Comparison of ENCODE assay signal across 8 mouse cellular contexts in the genomic region with DNA sequence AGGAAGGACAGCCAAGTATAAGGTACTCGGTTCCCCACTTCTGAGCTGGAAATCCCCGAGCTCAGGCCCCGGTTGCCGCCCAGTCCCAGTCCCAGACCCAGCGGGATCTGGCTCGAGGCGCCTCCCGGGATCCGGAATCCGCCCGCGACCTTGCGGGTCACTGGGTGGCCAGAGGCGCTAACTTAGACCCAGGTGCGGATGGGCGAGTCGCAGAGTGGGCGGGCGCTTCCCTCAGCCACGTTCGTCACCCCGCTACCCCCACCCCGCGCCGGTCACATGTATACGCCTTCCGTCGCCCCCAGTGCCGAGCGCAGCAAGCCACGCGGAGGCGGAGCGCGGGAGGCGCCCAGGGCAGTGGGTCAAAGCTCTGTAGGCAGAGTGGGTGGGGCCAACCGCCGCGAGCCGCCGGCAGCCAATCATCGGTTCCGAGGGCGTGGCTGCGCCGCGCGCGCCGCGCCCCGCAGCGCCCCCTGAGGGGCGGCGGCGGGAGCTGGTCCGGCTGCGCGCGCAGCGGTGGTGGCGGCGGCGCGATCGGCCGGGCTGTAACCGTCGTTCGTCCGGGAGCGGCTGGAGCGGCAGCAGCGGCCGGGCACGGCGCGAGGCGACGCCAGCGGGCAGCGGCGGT. TPM values are rescaled to one million over a fixed set of nuclear protein-coding genes. Genes with fewer than 3 reads are reported as not detected.
A peak's percentile ranks its signal among the peaks of the same experiment; 100 is the strongest.
DNase-seq lines count a peak whose midpoint lies in the region; ATAC-seq and TF ChIP-seq lines count a peak whose summit lies in the region.

No protein-coding gene starts in this region.

- 1% methylated on average over 83 of the region's 83 CpGs for WGBS in cerebellum, adult 2 months
- WGBS in hindbrain, embryonic 10.5 days, result under 1% methylated on average over 83 of the region's 83 CpGs
- 0% methylated on average over 50 of the region's 83 CpGs for WGBS in lung, postnatal 0 days

- peak; percentile 98 for DNase-seq in MEL (ENCODE audit: low read depth, low spot score)
- DNase-seq in cerebellum, adult 2 months, result peak; percentile 95 to 96
- DNase-seq in forelimb bud, embryonic 11.5 days (ENCODE audit: low read depth, low spot score), result peak; percentile 96
- DNase-seq in hindbrain, embryonic 10.5 days (ENCODE audit: low spot score), result peak; percentile 96
- DNase-seq in layer of hippocampus, adult 9-11 months, result peak; percentile 97
- DNase-seq in lung, postnatal 0 days (ENCODE audit: low spot score), result peak; percentile 99
- DNase-seq in ovary, postnatal 14 days (ENCODE audit: low spot score), result peak; percentile 91
- DNase-seq in thymus, postnatal 14 days, result peak; percentile 99

- peaks cover 25 to 28% of the 10 kb centered on the region in 2 experiments for H3K4me1 ChIP-seq in MEL (ENCODE audit: control insufficient read depth in 1 of 2, insufficient read depth in 2 of 2, low read length in 2 of 2)
- peaks cover 2% of the 10 kb centered on the region for H3K4me1 ChIP-seq in cerebellum, adult 2 months (ENCODE audit: control insufficient read depth, insufficient read depth, low read length)
- peaks cover 44% of the 10 kb centered on the region for H3K4me1 ChIP-seq in hindbrain, embryonic 10.5 days (replicated peaks)
- H3K4me1 ChIP-seq in lung, postnatal 0 days (ENCODE audit: insufficient read depth, low read depth, low read length), result peaks cover 16% of the 10 kb centered on the region; the same call in 1 of the 2 replicates

- TF ChIP-seq POLR2A in MEL (IDR thresholded peaks at IDR 0.05; ENCODE audit: control insufficient read depth in 1 of 2, insufficient read depth in 1 of 2, low read depth in 1 of 2, low read length in 2 of 2, poor library complexity in 1 of 2), result peak; percentile 66 to 84
- 0 out of 2 replicates have a peak, but pooled peaks have one; percentile 39 for TF ChIP-seq POLR2A in cerebellum, adult 2 months (IDR thresholded peaks at IDR 0.05; ENCODE audit: borderline replicate concordance, insufficient read depth, low read length)

- peaks cover 48% of the 10 kb centered on the region for H3K79me2 ChIP-seq in MEL (ENCODE audit: control insufficient read depth, insufficient read depth, low read length, poor library complexity)

- H3K9ac ChIP-seq in MEL (ENCODE audit: control insufficient read depth, low read depth, low read length, poor library complexity, severe bottlenecking), result peak overlapping the region; percentile 99
- H3K9ac ChIP-seq in lung, postnatal 0 days (replicated peaks; ENCODE audit: low read depth), result peak overlapping the region; percentile 94

- no peak for TF ChIP-seq RAD21 in MEL (IDR thresholded peaks at IDR 0.05; ENCODE audit: low read depth, low read length)

- H3K4me3 ChIP-seq in MEL (ENCODE audit: control insufficient read depth in 1 of 2, insufficient read depth in 1 of 2, low read depth in 2 of 2, low read length in 2 of 2), result peak overlapping the region; percentile 83 to 96
- peak overlapping the region; percentile 73 for H3K4me3 ChIP-seq in cerebellum, adult 2 months (replicated peaks; ENCODE audit: insufficient read depth, low read depth, low read length)
- H3K4me3 ChIP-seq in hindbrain, embryonic 10.5 days, result peak overlapping the region; percentile 91
- H3K4me3 ChIP-seq in lung, postnatal 0 days (ENCODE audit: low read depth, low read length), result peak overlapping the region; percentile 89

- peak in 2 of 3 experiments; percentile 53 to 59; a peak in 5 of 6 replicates for TF ChIP-seq CTCF in MEL (IDR thresholded peaks at IDR 0.05 in 2 of 3, conservative IDR thresholded peaks at IDR 0.05 in 1 of 3; ENCODE audit: control insufficient read depth in 1 of 3, insufficient read depth in 1 of 3, low read depth in 2 of 3, low read length in 3 of 3, poor library complexity in 1 of 3, severe bottlenecking in 1 of 3)
- 0 out of 2 replicates have a peak, but pooled peaks have one; percentile 2 for TF ChIP-seq CTCF in cerebellum, adult 2 months (IDR thresholded peaks at IDR 0.05; ENCODE audit: borderline replicate concordance, insufficient read depth, low read depth, low read length)
- TF ChIP-seq CTCF in lung, postnatal 0 days (IDR thresholded peaks at IDR 0.05), result peak; percentile 27

- peak overlapping the region; percentile 65 for H3K4me2 ChIP-seq in lung, postnatal 0 days (replicated peaks; ENCODE audit: low read depth, low read length)

- ATAC-seq in lung, postnatal 0 days, result peak; percentile 97

- peak overlapping the region; percentile 90 for H3K27ac ChIP-seq in MEL (ENCODE audit: control insufficient read depth, low read depth, low read length)
- H3K27ac ChIP-seq in cerebellum, adult 2 months (ENCODE audit: insufficient read depth, low read length), result peak overlapping the region; percentile 73
- peak overlapping the region; percentile 99 for H3K27ac ChIP-seq in hindbrain, embryonic 10.5 days
- peak overlapping the region; percentile 99 for H3K27ac ChIP-seq in lung, postnatal 0 days (ENCODE audit: low read length)

- H3K27me3 ChIP-seq in MEL (ENCODE audit: control insufficient read depth in 1 of 2, insufficient read depth in 2 of 2, low read length in 2 of 2), result no peaks in the 10 kb centered on the region
- no peaks in the 10 kb centered on the region for H3K27me3 ChIP-seq in cerebellum, adult 2 months (ENCODE audit: control insufficient read depth, insufficient read depth, low read length)
- peaks cover 12% of the 10 kb centered on the region; the same call in 1 of the 2 replicates for H3K27me3 ChIP-seq in hindbrain, embryonic 10.5 days (ENCODE audit: insufficient read depth, poor library complexity, severe bottlenecking)
- H3K27me3 ChIP-seq in lung, postnatal 0 days (replicated peaks; ENCODE audit: insufficient read depth, low read length), result no peaks in the 10 kb centered on the region

- peak in 1 of 2 experiments; percentile 49; a peak in 1 of 4 replicates for TF ChIP-seq EP300 in MEL (IDR thresholded peaks at IDR 0.05; ENCODE audit: low read depth in 1 of 2, low read length in 2 of 2)
- 0 out of 2 replicates have a peak, but pooled peaks have one; percentile 28 for TF ChIP-seq EP300 in lung, postnatal 0 days (IDR thresholded peaks at IDR 0.05)

- H3K9me3 ChIP-seq in MEL (replicated peaks; ENCODE audit: insufficient read depth, low read length), result no peaks in the 10 kb centered on the region
- H3K9me3 ChIP-seq in hindbrain, embryonic 10.5 days, result peaks cover 2% of the 10 kb centered on the region; the same call in 1 of the 2 replicates
- no peaks in the 10 kb centered on the region for H3K9me3 ChIP-seq in lung, postnatal 0 days (ENCODE audit: low read length)

- H3K36me3 ChIP-seq in MEL (ENCODE audit: control insufficient read depth in 1 of 2, insufficient read depth in 2 of 2, low read length in 2 of 2), result peaks cover 2 to 41% of the 10 kb centered on the region in 2 experiments; a peak in 3 of 4 replicates
- H3K36me3 ChIP-seq in hindbrain, embryonic 10.5 days, result no peaks in the 10 kb centered on the region
- no peaks in the 10 kb centered on the region for H3K36me3 ChIP-seq in lung, postnatal 0 days (ENCODE audit: insufficient read depth, low read length)

TF ChIP-seq in MEL, 35 proteins besides CTCF, POLR2A, EP300 and RAD21 (continues in another document):
- TF ChIP-seq POLR2AphosphoS2 (IDR thresholded peaks at IDR 0.05; ENCODE audit: low read length) (no peak; the same call in 1 of the 2 replicates), TBP (IDR thresholded peaks at IDR 0.05; ENCODE audit: low read depth, low read length) (peak; percentile 32; the same call in 1 of the 2 replicates), ZKSCAN1 (IDR thresholded peaks at IDR 0.05; ENCODE audit: low read depth, low read length) (no peak), USF2 (IDR thresholded peaks at IDR 0.05; ENCODE audit: borderline replicate concordance in 1 of 2, insufficient read depth in 1 of 2, low read depth in 1 of 2, low read length in 2 of 2) (0 out of 4 replicates have a peak, but pooled peaks of 1 of the 2 experiments have one; percentile 37), KAT2A (conservative IDR thresholded peaks at IDR 0.05; ENCODE audit: low read depth, low read length) (no peak), TCF12 (IDR thresholded peaks at IDR 0.05; ENCODE audit: low read depth, low read length) (peak; percentile 22; the same call in 1 of the 2 replicates), BHLHE40 (IDR thresholded peaks at IDR 0.05; ENCODE audit: borderline replicate concordance, low read depth, low read length) (peak; percentile 51; the same call in 1 of the 2 replicates), USF1 (IDR thresholded peaks at IDR 0.05; ENCODE audit: low read depth, low read length) (peak; percentile 91), GABPA (IDR thresholded peaks at IDR 0.05; ENCODE audit: low read depth, low read length) (no peak), ETS1 (IDR thresholded peaks at IDR 0.05; ENCODE audit: low read depth, low read length) (peak; percentile 69), POLR2AphosphoS5 (IDR thresholded peaks at IDR 0.05; ENCODE audit: borderline replicate concordance, low read depth, low read length) (no peak), ELF1 (IDR thresholded peaks at IDR 0.05; ENCODE audit: low read depth, low read length) (no peak), UBTF (IDR thresholded peaks at IDR 0.05; ENCODE audit: borderline replicate concordance, insufficient read depth, low read depth, low read length) (no peak), SMC3 (IDR thresholded peaks at IDR 0.05; ENCODE audit: low read depth, low read length) (no peak), E2F4 (IDR thresholded peaks at IDR 0.05; ENCODE audit: borderline replicate concordance, low read depth, low read length) (no peak), ZMIZ1 (IDR thresholded peaks at IDR 0.05; ENCODE audit: low read depth, low read length) (peak; percentile 86), MAFK (IDR thresholded peaks at IDR 0.05; ENCODE audit: borderline replicate concordance, low read depth, low read length) (no peak), SIN3A (IDR thresholded peaks at IDR 0.05; ENCODE audit: low read length) (peak; percentile 63; the same call in 1 of the 2 replicates), MYC (IDR thresholded peaks at IDR 0.05; ENCODE audit: low read depth, low read length) (no peak), RCOR1 (IDR thresholded peaks at IDR 0.05; ENCODE audit: low read depth, low read length) (no peak), CHD2 (IDR thresholded peaks at IDR 0.05; ENCODE audit: low read length) (no peak), TAL1 (IDR thresholded peaks at IDR 0.05; ENCODE audit: low read length) (no peak), MXI1 (IDR thresholded peaks at IDR 0.05; ENCODE audit: low read depth, low read length) (peak; percentile 95), JUND (IDR thresholded peaks at IDR 0.05; ENCODE audit: low read depth, low read length) (no peak)

RNA-seq across cellular contexts. Expression of a gene that starts 8.8 kb away (rescaled TPM):
- 119 and 124 TPM in 2 replicates for total RNA-seq in MEL (2012; rRNA removed)
- polyA plus RNA-seq in MEL (2012; ENCODE audit: insufficient read depth in 1 of 2, insufficient read length in 2 of 2, low read depth in 1 of 2, low replicate concordance in 2 of 2, missing spikeins in 1 of 2), result 100 to 1,000 TPM; 118 to 619 TPM
- 62.8 and 66.3 TPM in 2 replicates for polyA plus RNA-seq in cerebellum, adult 2 months (2012; rRNA removed)
- polyA plus RNA-seq in hindbrain, embryonic 10.5 days (2016; fragmentation: Nextera tagmentation; extraction: Ambion mirVana), result 230 and 278 TPM in 2 replicates
- polyA plus RNA-seq in lung, postnatal 0 days (2015; fragmentation: Nextera tagmentation; extraction: Ambion mirVana), result 318 and 349 TPM in 2 replicates

Comparison
In these comparisons a context has a peak if more than half of its experiments do, and no peak if none do; other contexts are left out.
1. Peak in every context shown above with its lines: DNase-seq, ATAC-seq, H3K4me3 ChIP-seq and H3K27ac ChIP-seq.
2. CTCF ChIP-seq: peak in every context shown above with its lines; median percentile 56 in MEL; 27 in lung, postnatal 0 days; 2 in cerebellum, adult 2 months.